Mouse (Mus musculus): ENCODE data around the gene Ldb2. TPM values are rescaled to one million over a fixed set of nuclear protein-coding genes. Genes with fewer than 3 reads are reported as not detected.

Ldb2 gene
- polyA plus RNA-seq, 1 experiment from 2014 or later: 68.9 TPM

DNA sequence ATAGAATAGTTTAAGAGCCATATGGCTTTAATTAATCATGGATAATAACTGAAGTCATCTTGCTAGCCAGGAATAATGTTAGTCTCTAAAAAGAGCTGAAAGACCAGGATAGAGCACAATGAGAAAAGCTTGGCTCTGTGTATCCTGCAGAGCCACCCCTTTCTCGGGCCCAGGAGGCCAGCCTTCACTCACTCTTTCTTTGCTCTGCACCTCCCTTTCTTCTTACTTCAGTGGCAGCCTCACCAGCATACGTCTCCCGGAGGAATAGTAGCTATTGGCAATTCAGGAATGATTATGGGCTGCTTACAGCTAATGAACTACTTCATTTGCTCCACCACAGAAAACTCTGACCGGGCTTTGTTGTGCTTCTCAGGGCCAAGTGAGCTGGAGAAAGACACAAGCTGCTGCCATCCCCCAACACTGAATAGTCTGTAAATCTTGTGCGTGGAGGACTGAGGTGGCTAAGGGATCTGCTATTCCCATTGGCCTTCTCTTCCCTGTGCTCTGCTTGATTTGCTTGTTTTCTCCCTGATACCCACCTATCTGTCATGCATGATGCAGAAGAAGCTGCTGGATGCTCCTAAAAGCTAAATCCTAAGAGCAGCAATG lies 86.2 kb downstream of the Ldb2 start:
- ATAC-seq (ENCODE audit: low FRiP score): peak; percentile 66
- H3K27me3 ChIP-seq (replicated peaks): no peaks in the 10 kb centered on the region
- no peak overlapping the region for H3K4me2 ChIP-seq
- peak overlapping the region; percentile 75 for H3K27ac ChIP-seq (replicated peaks)
- peaks cover 31% of the 10 kb centered on the region for H3K4me1 ChIP-seq
- H3K4me3 ChIP-seq (replicated peaks): no peak overlapping the region
- H3K9ac ChIP-seq (replicated peaks): no peak overlapping the region
- WGBS: 11% methylated on average over 5 of the region's 5 CpGs
- H3K36me3 ChIP-seq: no peaks in the 10 kb centered on the region
- H3K9me3 ChIP-seq (replicated peaks): no peaks in the 10 kb centered on the region

DNA sequence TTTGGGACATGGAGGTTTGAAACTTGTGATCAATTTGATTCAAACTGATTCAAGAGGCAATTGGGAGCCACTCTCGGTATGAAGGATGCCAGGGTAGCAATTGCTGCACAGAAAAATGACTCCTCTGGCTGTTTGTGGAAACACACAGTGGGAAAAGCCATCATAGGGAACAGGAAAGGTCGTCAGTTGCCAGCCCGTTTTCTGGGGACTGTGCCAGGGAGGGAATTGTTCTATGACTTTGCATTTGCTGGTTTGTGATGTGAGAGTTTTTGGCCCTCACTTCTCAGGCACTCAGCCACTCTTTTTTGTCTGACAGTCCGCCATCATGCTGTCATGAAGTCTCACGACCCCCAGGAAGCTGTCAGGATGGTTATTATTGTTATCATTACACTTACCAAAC lies 88.3 kb downstream of the Ldb2 start:
- H3K4me3 ChIP-seq (replicated peaks): no peak overlapping the region
- WGBS: 40% methylated on average over 5 of the region's 5 CpGs
- H3K36me3 ChIP-seq: no peaks in the 10 kb centered on the region
- ATAC-seq (ENCODE audit: low FRiP score): no peak
- no peak overlapping the region for H3K9ac ChIP-seq (replicated peaks)
- H3K4me2 ChIP-seq: no peak overlapping the region
- H3K9me3 ChIP-seq (replicated peaks): no peaks in the 10 kb centered on the region
- peaks cover 31% of the 10 kb centered on the region for H3K4me1 ChIP-seq
- no peak overlapping the region; the same call in 1 of the 2 replicates for H3K27ac ChIP-seq (replicated peaks)
- no peaks in the 10 kb centered on the region for H3K27me3 ChIP-seq (replicated peaks)

- 69% methylated on average over 4 of the region's 4 CpGs for WGBS
- no peak overlapping the region for H3K27ac ChIP-seq (replicated peaks)
- H3K9me3 ChIP-seq (replicated peaks): no peaks in the 10 kb centered on the region
- no peaks in the 10 kb centered on the region for H3K27me3 ChIP-seq (replicated peaks)
- no peak overlapping the region for H3K4me3 ChIP-seq (replicated peaks)
- H3K4me2 ChIP-seq: no peak overlapping the region
- peaks cover 31% of the 10 kb centered on the region for H3K4me1 ChIP-seq
- no peak overlapping the region for H3K9ac ChIP-seq (replicated peaks)
- H3K36me3 ChIP-seq: no peaks in the 10 kb centered on the region
- ATAC-seq (ENCODE audit: low FRiP score): no peak
Measured at GRCm38 (mm10) chr5:44710132-44710871, 89.2 kb downstream of the Ldb2 start.

GRCm38 (mm10) chr5:44709276-44709675 lies 90.2 kb downstream of the Ldb2 start:
- no peak for ATAC-seq (ENCODE audit: low FRiP score)
- 87% methylated on average over 2 of the region's 2 CpGs for WGBS
- no peak overlapping the region for H3K9ac ChIP-seq (replicated peaks)

DNA sequence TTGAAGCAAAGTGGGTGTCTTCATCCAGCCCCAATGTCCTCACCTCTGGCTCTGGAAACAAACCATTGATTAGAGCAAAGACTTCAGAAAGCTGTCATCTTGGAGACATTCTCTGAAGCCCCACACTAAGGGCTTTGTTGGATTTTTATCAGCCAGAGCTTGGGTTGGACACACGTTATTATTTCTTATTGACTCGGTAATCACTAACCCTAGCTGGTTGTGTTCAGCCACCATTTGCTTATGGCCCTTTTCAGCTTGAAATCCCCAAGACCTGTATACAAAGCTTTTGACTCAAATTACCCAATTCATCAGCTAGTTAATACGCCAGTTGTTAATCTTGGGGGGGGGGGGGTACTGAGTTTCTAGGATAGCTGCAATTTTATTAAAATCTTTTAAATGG lies 91.5 kb downstream of the Ldb2 start:
- H3K4me3 ChIP-seq (replicated peaks): no peak overlapping the region
- no peaks in the 10 kb centered on the region for H3K9me3 ChIP-seq (replicated peaks)
- H3K27ac ChIP-seq (replicated peaks): no peak overlapping the region
- H3K4me2 ChIP-seq: no peak overlapping the region
- no peak for ATAC-seq (ENCODE audit: low FRiP score)
- no peak overlapping the region for H3K9ac ChIP-seq (replicated peaks)
- H3K36me3 ChIP-seq: no peaks in the 10 kb centered on the region
- H3K27me3 ChIP-seq (replicated peaks): no peaks in the 10 kb centered on the region
- 79% methylated on average over 3 of the region's 3 CpGs for WGBS
- H3K4me1 ChIP-seq: peaks cover 10% of the 10 kb centered on the region; the same call in 1 of the 2 replicates

More at GRCm38 (mm10) chr5:44709276-44709675, 90.2 kb downstream of the Ldb2 start:
- no peak overlapping the region for H3K27ac ChIP-seq (replicated peaks)
- H3K4me2 ChIP-seq: no peak overlapping the region
- H3K9me3 ChIP-seq (replicated peaks): no peaks in the 10 kb centered on the region
- H3K27me3 ChIP-seq (replicated peaks): no peaks in the 10 kb centered on the region
- H3K36me3 ChIP-seq: no peaks in the 10 kb centered on the region
- H3K4me1 ChIP-seq: peaks cover 22% of the 10 kb centered on the region
- no peak overlapping the region for H3K4me3 ChIP-seq (replicated peaks)

GRCm38 (mm10) chr5:44706997-44707698 lies 92.3 kb downstream of the Ldb2 start:
- Histone ChIP-seq H3K4me2 (no peak overlapping the region), H3K9ac (replicated peaks) (no peak overlapping the region), H3K36me3 (no peaks in the 10 kb centered on the region), H3K4me1 (peaks cover 10% of the 10 kb centered on the region; the same call in 1 of the 2 replicates), H3K4me3 (replicated peaks) (no peak overlapping the region), H3K27me3 (replicated peaks) (no peaks in the 10 kb centered on the region), H3K9me3 (replicated peaks) (no peaks in the 10 kb centered on the region), H3K27ac (replicated peaks) (no peak overlapping the region)
- ATAC-seq (ENCODE audit: low FRiP score): peak; percentile 28; the same call in 1 of the 2 replicates
- 53% methylated on average over 6 of the region's 6 CpGs for WGBS

- Histone ChIP-seq H3K9me3 (replicated peaks) (no peaks in the 10 kb centered on the region), H3K27ac (replicated peaks) (peak overlapping the region; percentile 34; the same call in 1 of the 2 replicates), H3K4me3 (replicated peaks) (no peak overlapping the region), H3K36me3 (no peaks in the 10 kb centered on the region), H3K4me1 (peaks cover 31% of the 10 kb centered on the region), H3K27me3 (replicated peaks) (no peaks in the 10 kb centered on the region), H3K9ac (replicated peaks) (no peak overlapping the region), H3K4me2 (no peak overlapping the region)
- ATAC-seq (ENCODE audit: low FRiP score): no peak
- WGBS: 43% methylated on average over 3 of the region's 3 CpGs
Measured at GRCm38 (mm10) chr5:44697993-44698392, 101.5 kb downstream of the Ldb2 start.

- Histone ChIP-seq H3K27me3 (replicated peaks) (no peaks in the 10 kb centered on the region), H3K9ac (replicated peaks) (no peak overlapping the region), H3K9me3 (replicated peaks) (no peaks in the 10 kb centered on the region), H3K4me3 (replicated peaks) (no peak overlapping the region), H3K4me2 (peak overlapping the region; percentile 11; the same call in 1 of the 2 replicates), H3K27ac (replicated peaks) (peak overlapping the region; percentile 68), H3K4me1 (peaks cover 31% of the 10 kb centered on the region), H3K36me3 (no peaks in the 10 kb centered on the region)
- ATAC-seq (ENCODE audit: low FRiP score): peak; percentile 46
- WGBS: 56% methylated on average over 7 of the region's 7 CpGs
Measured at GRCm38 (mm10) chr5:44696548-44696947, 102.9 kb downstream of the Ldb2 start.

GRCm38 (mm10) chr5:44693674-44694073 lies 105.8 kb downstream of the Ldb2 start:
- H3K27me3 ChIP-seq (replicated peaks): no peaks in the 10 kb centered on the region
- no peak overlapping the region; the same call in 1 of the 2 replicates for H3K27ac ChIP-seq (replicated peaks)
- ATAC-seq (ENCODE audit: low FRiP score): no peak
- 30% methylated on average over 5 of the region's 5 CpGs for WGBS
- no peak overlapping the region for H3K4me2 ChIP-seq
- no peaks in the 10 kb centered on the region for H3K36me3 ChIP-seq
- no peaks in the 10 kb centered on the region for H3K9me3 ChIP-seq (replicated peaks)
- no peak overlapping the region for H3K4me3 ChIP-seq (replicated peaks)
- H3K9ac ChIP-seq (replicated peaks): no peak overlapping the region
- H3K4me1 ChIP-seq: peaks cover 37% of the 10 kb centered on the region

DNA sequence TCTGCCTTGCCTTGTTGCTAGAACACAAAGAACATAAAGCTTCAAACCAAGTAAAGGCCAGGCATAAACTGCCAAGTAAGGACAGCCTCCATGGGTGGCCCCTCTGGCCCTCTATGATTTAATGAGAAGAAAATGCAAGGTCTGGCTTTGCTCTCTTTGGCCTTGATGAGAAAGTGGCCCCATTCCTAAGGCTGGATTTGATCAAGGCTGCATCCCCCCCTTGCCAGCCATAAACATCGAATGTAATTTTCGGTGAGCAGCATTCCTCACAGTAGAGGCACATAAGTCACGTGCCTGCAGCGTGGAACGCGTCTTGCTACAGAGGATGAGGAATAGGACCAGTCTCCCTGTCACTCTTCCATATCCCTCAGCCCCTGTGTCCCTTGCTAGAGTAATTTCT lies 113.1 kb downstream of the Ldb2 start:
- ATAC-seq (ENCODE audit: low FRiP score): peak; percentile 22; the same call in 1 of the 2 replicates
- Histone ChIP-seq H3K4me2 (no peak overlapping the region), H3K9me3 (replicated peaks) (no peaks in the 10 kb centered on the region), H3K36me3 (no peaks in the 10 kb centered on the region), H3K4me3 (replicated peaks) (no peak overlapping the region), H3K4me1 (peaks cover 26% of the 10 kb centered on the region), H3K27ac (replicated peaks) (peak overlapping the region; percentile 54), H3K27me3 (replicated peaks) (no peaks in the 10 kb centered on the region), H3K9ac (replicated peaks) (no peak overlapping the region)
- 52% methylated on average over 6 of the region's 6 CpGs for WGBS

GRCm38 (mm10) chr5:44681054-44681638 lies 118.3 kb downstream of the Ldb2 start:
- Histone ChIP-seq H3K27ac (replicated peaks) (no peak overlapping the region), H3K9ac (replicated peaks) (no peak overlapping the region), H3K36me3 (no peaks in the 10 kb centered on the region), H3K9me3 (replicated peaks) (no peaks in the 10 kb centered on the region), H3K4me2 (no peak overlapping the region), H3K27me3 (replicated peaks) (no peaks in the 10 kb centered on the region), H3K4me1 (peaks cover 5% of the 10 kb centered on the region), H3K4me3 (replicated peaks) (no peak overlapping the region)
- ATAC-seq (ENCODE audit: low FRiP score): no peak
- 86% methylated on average over 3 of the region's 3 CpGs for WGBS

Measured in neural tube, embryonic 15.5 days (tissue).